Mouse (Mus musculus): ENCODE measurements around the gene Capg.
A peak's percentile ranks its signal among the peaks of the same experiment; 100 is the strongest.
"Not testable (repeated sequence)": the region's sequence is repeated elsewhere in the genome, so short reads cannot be mapped to it uniquely, and the experiment has no call there.

The Capg gene

GRCm38 (mm10) chr6:72528410-72529151 lies 15.6 kb upstream of the Capg start:
- DNase-seq (ENCODE audit: extremely low spot score, low spot score): no peak

DNA sequence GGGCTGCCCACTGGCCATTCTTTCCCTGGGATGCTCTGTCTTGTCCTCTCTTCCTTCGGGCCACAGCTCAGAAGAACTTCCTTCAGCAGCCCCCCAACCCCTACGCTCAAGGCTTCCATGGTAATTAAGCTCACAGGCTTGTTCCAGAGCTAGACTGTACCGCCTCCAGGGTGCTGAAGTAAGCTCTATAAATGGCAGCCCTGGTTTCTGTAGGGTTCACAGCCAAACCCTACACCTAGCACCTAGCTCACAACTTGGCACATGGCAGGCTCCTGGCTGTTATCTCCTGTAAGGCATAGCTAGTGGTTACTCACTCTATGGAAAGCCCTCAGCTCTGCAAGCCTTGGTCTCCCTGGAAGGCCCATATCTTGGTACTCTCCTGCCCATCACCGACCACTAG lies 11.6 kb upstream of the Capg start:
- no peak for DNase-seq (ENCODE audit: extremely low spot score, low spot score)

GRCm38 (mm10) chr6:72533555-72533954 lies 10.6 kb upstream of the Capg start:
- DNase-seq (ENCODE audit: extremely low spot score, low spot score): not testable (repeated sequence)

DNA sequence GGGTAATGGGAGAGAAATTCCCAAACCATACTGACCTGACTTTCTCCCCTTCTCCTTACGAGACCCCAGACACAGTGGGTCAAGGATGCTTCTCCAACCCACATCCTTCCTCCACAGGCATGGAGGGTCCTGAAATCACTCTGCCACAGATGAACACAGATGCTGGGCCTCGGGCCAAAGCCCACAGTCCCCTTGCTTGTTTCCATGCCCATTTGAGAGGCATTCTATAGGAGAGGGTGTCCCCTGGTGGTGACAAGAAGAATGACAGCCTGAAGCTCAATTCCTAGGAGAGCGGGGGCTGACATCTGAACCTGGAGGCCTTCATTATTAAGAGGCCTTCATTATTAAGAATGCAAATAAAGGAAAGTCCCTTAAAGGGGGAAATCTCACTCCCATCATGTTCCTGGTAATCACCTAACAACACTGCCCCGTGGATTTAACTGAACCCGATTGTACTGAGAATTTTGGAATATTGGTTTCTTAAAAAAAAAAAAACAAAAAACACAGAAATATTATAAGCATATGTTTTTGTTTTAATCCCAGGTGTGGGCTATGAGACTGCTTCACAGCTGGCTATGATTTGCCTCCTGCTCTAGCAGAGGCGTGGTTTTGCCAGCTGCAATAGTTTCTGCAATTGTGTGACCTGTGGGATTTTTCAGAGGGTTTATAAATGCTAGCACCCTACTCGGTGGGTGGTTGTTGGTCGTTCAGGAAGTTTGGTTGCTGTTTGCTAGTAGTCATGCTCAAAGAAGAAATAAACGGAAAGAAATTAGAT lies 10.0 kb upstream of the Capg start:
- DNase-seq (ENCODE audit: extremely low spot score, low spot score): peak; percentile 68

GRCm38 (mm10) chr6:72535165-72535564 lies 9.0 kb upstream of the Capg start:
- peak; percentile 81 for DNase-seq (ENCODE audit: extremely low spot score, low spot score)

- no peak for DNase-seq (ENCODE audit: extremely low spot score, low spot score)
These were observed 6.1 kb upstream of the Capg start for GRCm38 (mm10) chr6:72537998-72538500.

DNA sequence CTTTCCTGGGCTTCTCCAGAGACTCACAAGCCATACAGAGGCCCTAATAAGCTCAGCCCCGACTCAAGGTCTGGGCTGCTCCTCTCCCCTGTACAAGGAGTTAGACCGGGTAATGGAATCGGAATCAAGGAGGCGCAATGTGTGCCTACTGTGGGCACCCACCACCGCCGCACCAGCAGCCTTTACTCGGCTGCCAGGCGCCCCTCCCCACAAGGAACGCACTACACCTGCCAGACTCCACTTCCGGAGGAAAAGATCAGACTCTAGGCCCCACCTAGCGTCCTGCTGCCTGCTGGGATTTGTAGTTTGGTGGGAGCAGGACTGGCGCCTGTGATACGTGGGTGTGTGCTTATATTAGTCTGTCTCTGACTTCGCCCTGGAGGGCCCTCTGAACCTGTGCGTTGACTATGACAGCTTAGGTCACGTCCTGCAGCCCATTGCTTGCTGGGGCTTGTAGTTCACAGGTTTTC lies 5.6 kb upstream of the Capg start:
- DNase-seq (ENCODE audit: extremely low spot score, low spot score): peak; percentile 65

DNA sequence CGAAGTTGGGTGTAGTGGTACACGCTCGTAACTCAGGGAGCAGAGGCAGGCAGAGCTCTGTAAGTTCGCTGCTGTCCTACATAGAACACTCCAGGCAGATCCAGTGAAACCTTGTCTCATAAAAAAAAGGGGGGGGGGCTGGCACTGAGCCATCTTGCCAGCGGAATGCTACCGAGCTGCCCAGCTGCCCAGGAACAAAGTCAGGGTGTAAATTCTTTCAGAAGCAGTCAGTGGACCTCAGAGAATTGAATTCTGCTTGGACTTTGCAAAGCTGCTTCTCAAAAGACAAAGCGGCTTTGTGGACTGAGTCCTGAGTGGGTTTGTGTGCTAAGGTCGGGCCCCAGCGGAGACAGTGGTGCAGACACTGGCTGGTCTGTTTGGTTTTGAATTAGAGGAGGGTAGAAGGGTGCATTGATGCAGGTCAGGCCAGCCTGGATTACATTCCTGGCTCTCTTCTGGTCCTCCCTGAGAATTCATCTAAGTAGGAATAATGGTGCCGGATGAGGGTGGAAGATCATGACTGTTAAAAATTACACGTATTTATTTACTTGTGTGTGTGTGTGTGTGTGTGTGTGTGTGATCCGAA lies 833 bp upstream of the Capg start:
- DNase-seq (ENCODE audit: extremely low spot score, low spot score): no peak

- DNase-seq (ENCODE audit: extremely low spot score, low spot score): no peak
These were observed 1.2 kb downstream of the Capg start for GRCm38 (mm10) chr6:72545377-72545776.

DNA sequence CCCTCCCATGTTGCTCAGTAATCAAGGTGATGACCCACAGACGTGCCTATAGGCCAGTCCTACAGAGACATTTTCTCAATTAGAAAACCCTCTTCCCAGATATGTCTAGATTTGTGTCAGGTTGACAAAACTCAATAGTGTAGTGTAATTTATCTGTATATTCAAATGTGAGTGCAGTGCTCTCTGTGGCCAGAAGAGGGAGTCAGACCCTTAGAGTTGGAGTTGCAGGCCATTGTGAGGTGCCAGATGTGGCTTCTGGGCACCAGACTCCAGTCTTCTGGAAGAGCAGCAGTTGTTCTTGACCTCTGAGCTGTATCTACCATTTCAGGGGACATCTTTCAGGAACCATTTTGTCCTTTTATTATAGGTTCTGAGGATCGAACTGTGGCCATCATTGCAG lies 2.9 kb downstream of the Capg start:
- DNase-seq (ENCODE audit: extremely low spot score, low spot score): no peak

DNA sequence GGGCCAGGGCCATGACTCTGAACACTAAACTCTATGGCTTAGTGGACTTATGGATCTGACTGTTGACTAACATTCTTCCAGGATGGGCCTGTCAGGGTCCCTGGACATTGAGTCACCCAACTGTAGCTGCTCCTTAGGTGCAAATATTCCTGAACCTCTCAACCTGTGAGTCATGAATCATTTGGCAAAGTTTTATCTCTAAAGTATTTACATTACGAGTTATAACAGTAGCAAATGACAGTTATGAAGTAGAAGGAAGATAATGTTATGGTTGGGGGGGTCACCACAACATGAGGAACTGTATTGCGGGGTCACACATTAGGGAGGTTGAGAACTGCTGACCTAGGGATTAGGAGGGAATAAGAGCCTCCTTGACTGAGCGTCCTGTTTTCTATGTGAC lies 3.7 kb downstream of the Capg start:
- DNase-seq (ENCODE audit: extremely low spot score, low spot score): no peak

DNA sequence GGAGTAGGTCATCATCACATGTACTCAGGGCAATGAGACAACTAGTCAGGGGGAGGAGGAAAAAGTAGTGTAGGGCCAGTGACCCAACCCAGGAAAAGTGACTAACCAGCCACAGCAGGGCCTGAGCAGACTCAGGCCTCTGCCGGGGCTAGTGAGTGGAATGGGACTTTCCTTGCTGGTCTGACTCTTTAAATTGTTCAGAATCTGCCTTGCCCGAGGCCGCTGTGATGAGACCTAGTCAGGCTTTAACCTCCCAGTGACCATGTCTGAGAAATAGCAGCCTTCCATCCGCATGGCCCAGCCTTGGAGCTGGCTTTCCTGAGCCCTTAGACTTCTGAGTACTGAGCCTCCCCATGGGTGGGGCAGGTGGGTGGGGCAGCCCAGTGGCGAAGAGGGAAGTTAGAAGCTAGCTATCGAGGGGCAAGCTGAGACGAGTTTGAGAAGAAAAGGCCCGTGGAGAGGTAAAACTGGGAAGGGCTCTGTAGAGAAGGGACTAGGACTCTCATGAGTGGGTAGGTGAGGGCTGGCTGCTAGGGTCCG lies 4.9 kb downstream of the Capg start:
- no peak for DNase-seq (ENCODE audit: extremely low spot score, low spot score)

DNA sequence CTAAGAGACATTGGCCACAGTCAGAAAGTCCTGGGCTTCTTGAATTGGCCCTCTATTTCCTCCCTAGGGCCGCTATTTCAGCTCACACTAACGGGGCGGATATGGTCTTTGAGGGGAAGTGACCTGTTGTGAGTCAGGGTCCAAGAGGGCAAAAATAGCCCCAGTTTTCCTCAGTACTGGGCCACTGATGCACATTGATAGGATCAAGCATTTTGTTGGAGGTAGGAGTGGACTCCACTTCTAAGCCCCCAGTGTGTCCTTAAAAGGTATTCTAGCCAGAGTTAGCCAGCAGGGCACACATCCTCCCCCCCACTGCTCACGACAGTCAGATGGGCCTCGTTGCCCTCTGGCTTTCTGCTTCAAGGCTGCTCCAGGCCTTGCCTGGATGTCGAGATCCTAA lies 5.8 kb downstream of the Capg start:
- DNase-seq (ENCODE audit: extremely low spot score, low spot score): no peak

DNA sequence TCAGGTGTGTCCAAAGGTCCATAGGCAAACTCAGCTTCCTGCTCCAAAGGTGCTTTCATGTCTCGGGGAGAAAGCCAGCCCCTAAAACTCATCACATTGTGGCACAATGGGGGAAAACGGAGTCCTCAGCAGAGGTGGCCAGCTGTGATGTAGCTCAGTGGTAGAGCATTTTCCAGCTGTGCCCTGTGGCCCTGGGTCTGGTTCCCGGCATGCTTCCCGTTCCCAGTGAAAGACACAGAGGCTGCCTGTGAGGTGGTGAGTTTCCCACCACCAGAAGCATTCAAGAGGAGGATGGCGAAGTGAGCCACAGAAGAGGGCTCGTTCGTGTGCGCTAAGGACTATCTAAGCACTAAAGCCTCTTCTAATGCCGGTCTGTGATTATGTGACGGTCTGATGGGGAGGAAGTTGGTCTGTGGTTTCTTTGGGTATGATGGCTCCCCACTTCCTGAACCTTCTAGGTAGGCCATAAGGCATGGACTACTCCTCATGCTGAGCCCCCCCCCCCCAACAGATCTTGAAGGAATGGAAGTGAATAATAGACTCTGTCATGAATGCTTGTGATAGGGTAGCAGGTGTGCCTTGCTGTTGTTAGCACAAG lies 6.4 kb downstream of the Capg start:
- DNase-seq (ENCODE audit: extremely low spot score, low spot score): no peak

DNA sequence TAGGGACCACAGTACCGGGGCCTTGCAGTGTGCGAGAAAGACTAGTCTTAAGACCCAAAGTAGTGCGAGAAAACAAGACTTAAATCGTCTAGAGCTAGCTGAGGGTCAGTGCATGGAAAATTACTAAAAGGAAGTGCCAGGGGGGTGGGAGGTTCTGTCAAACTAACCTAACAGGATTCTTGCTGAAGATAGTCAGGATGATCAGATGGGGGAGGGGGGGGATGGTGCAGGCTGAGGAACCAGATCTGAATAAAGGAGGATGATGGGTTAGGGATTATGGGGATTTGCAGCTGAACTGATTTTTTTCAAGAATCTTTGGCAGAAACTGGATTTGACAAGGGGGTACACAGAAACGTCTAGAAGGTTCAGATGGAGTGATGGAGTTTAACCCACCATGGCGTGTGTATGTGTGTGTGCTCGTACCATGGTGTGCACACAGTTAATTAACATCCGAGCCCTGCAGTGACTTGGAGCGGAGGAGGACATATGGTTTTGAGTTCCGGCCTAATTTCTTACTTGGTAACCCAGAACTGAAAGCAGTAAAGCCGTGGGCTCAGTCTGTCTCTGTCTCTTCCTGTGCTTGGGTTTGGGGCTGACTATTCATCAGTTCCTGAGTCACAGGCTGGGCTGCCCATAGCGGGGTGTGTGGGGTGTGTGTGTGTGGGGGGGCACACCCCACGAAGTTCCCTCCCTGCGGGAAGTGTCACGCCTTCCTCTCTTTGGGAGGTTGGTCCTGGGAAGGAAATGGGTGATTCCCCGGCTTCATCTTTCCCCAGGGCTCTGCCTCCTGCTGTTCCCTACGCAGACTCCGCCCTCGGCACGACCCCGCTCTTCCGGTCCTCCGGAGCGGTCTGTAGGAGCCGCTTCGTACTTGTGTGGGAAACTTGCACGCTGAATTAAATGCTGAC lies 8.2 kb downstream of the Capg start:
- DNase-seq (ENCODE audit: extremely low spot score, low spot score): peak; percentile 73

GRCm38 (mm10) chr6:72553079-72553412 lies 8.9 kb downstream of the Capg start:
- DNase-seq (ENCODE audit: extremely low spot score, low spot score): no peak

DNA sequence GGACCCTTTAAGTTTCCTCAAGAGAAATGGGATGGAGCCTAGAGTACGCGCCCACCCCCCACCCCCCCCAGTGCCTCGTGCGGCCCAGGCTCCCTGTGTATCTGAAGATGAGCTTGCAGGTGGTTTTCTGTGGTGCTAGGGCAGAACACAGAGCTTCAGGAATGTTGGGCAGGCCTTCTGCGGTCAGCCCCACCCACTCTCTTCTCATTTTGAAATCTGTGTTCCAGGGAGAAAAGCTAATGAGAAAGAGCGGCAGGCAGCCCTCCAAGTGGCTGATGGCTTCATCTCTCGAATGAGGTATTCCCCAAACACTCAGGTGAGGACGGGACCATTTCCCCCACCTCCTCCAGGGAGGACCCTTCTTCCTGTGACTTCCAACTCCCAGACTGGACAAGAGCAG lies 16.6 kb downstream of the Capg start:
- no peak for DNase-seq (ENCODE audit: extremely low spot score, low spot score)

- DNase-seq (ENCODE audit: extremely low spot score, low spot score): no peak
These were observed 18.3 kb downstream of the Capg start for GRCm38 (mm10) chr6:72562486-72562885.

DNA sequence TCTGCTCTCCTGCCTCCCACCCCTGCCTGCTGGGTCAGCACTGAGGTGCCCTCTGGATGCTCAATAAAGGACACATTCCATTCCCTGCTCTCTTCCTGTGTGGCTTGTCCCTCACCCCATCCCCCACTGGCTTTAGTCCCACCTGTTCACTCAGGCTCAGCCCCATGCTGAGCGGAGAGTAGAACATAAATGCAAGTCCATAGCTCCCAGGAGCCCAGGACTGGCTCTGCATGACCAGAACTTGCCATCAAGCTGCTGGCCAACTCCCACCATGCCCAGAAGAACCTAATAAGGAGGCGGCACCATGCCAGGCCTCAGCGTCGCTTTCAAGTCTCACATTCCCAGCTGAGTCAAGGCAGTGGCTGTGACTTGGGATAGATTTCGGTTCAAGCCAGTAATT lies 18.7 kb downstream of the Capg start:
- DNase-seq (ENCODE audit: extremely low spot score, low spot score): no peak

DNA sequence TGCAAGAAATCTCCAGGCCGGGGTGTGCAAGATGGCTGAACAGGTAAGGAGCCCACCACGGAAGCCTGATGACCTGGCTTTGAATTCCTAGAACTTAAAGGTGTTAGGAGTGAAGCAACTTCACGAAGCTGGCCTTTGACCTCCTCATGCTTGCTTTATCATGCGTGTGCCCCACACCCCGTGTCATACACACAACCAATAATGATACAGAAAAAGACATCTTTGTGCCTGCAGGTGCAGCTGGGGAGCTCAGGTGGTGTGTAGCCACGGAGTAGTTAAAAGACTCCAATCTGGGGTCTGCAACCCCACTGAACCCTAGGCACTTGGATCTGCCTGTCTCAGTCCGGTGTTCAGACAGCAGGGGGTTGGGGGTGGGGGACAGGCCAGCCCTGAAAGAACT lies 21.3 kb downstream of the Capg start:
- DNase-seq (ENCODE audit: extremely low spot score, low spot score): no peak

DNA sequence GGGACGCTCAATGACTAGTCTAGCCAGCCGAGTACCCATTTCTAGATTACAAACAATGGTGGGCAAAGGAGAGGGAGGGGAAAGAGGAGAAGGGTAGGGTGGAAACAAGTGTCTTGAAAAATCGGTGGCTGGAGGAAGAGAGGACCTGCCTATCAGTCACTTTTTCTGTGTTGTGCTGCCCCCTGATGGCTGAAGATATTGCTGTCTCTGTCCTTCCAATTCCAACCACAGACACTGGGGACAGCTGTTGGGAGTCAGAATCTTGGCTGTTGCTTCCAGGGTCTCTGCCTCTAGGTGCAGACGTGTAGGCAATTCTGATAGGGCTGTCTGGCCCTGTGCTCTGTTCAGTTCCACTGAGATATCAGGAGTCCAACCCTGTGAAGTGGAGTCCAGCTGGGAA lies 21.9 kb downstream of the Capg start:
- DNase-seq (ENCODE audit: extremely low spot score, low spot score): peak; percentile 84
